ENCODE assay signal across 8 mouse cellular contexts in the genomic region with DNA sequence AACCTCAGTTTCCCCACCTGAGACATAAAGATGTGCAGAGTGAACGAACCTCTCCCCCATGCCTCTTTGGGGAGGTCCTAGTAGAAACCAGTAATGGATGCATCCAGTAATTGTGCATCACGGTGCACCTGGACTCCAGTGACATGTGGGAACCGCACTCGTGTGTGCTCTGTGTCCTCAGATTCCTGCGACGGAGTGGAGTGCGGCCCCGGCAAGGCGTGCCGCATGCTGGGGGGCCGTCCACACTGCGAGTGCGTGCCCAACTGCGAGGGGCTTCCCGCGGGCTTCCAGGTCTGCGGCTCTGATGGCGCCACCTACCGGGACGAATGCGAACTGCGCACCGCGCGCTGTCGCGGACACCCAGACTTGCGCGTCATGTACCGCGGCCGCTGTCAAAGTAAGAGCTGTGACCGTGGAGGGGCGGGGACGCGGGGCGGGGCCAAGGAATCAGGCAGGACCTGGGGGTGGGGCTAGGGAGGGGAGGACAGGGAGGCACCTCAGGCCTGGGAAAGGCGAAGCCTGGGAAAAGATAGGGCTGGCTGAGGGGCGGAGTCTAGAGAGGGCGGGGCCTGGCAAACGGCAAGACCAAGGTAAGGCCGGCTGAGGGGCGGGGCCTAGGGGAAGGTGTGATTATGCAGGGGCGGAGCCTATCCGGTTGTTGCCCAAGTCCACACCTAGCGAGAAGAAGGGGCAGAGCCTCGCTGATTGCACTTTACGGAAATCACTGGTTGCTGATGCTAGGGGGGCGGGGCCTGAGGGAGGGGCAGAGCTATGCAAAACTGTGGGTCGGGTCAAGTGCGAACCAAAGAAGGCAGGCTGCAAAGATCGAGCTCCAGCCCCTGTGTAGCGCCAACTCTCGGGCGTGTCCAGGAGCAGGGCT. TPM values are rescaled to one million over a fixed set of nuclear protein-coding genes. Genes with fewer than 3 reads are reported as not detected.
DNase-seq lines count a peak whose midpoint lies in the region; ATAC-seq and TF ChIP-seq lines count a peak whose summit lies in the region.

No protein-coding gene starts in this region.

- H3K4me1 ChIP-seq in hindbrain, embryonic 14.5 days (replicated peaks; ENCODE audit: control insufficient read depth, insufficient read depth, low read length): peaks cover 13% of the 10 kb centered on the region

- ATAC-seq in Patski: peak; percentile 87
- peak; percentile 93 for ATAC-seq in hindbrain, embryonic 14.5 days (ENCODE audit: low FRiP score)

- H3K4me3 ChIP-seq in hindbrain, embryonic 14.5 days (replicated peaks; ENCODE audit: low read length): peak overlapping the region; percentile 41

- CTCF ChIA-PET in Patski (lab: Charles Lee): interaction anchor here (0.6 to 2.7 kb wide), 11 partner anchors 9 to 75 kb away, joined by 3 to 21 read pairs (median 4); a partner anchor contains a TSS

- in situ Hi-C loops in Patski (cut with MboI; ENCODE audit: low pct_unique_long_range_greater_than_20kb): loop anchor here (10.0 kb wide), 1 partner anchor 85 kb away; no protein-coding TSS in a partner anchor

- 0 out of 2 replicates have a peak, but pooled peaks cover 1% of the 10 kb centered on the region for H3K9me3 ChIP-seq in hindbrain, embryonic 14.5 days (ENCODE audit: control insufficient read depth, low read length)

- H3K36me3 ChIP-seq in hindbrain, embryonic 14.5 days (replicated peaks; ENCODE audit: control insufficient read depth, insufficient read depth): no peaks in the 10 kb centered on the region

- 1% methylated on average over 53 of the region's 55 CpGs for WGBS in hindbrain, embryonic 14.5 days

- no peak overlapping the region for H3K27ac ChIP-seq in hindbrain, embryonic 14.5 days

- peak overlapping the region; percentile 79 for H3K4me2 ChIP-seq in hindbrain, embryonic 14.5 days (replicated peaks)

- TF ChIP-seq CTCF in Patski (IDR thresholded peaks at IDR 0.05): no peak

- peak; percentile 88 for DNase-seq in Patski (ENCODE audit: low read depth, low spot score)
- DNase-seq in cerebellum, postnatal 25 days: peak; percentile 97 to 98
- peak; percentile 96 to 97 for DNase-seq in frontal cortex, postnatal 25 days (ENCODE audit: low spot score in 2 of 2)
- DNase-seq in hindbrain, embryonic 14.5 days (ENCODE audit: low spot score): peak; percentile 95
- peak; percentile 93 to 94 for DNase-seq in layer of hippocampus, postnatal 36 days
- DNase-seq in lung, postnatal 36 days: peak; percentile 98
- DNase-seq in retina, postnatal 1 day: peak; percentile 97
- DNase-seq in urinary bladder, adult 18-20 months (ENCODE audit: low spot score in 2 of 2): peak; percentile 97

- POLR2A ChIA-PET in Patski (lab: Charles Lee): interaction anchor here (0.7 to 1.9 kb wide), 2 partner anchors 12 to 66 kb away, joined by 5 to 8 read pairs; no protein-coding TSS in a partner anchor

- H3K9ac ChIP-seq in hindbrain, embryonic 14.5 days: peak overlapping the region; percentile 51

- no peaks in the 10 kb centered on the region for H3K27me3 ChIP-seq in Patski
- peaks cover 48% of the 10 kb centered on the region for H3K27me3 ChIP-seq in hindbrain, embryonic 14.5 days (ENCODE audit: control insufficient read depth, insufficient read depth, low read length)

RNA-seq across cellular contexts. Expression of a gene that starts 3.0 kb away (rescaled TPM):
- polyA plus RNA-seq in Patski (2021): 2.3 TPM
- polyA plus RNA-seq in hindbrain, embryonic 14.5 days (2014; fragmentation: Nextera tagmentation; extraction: Ambion mirVana): 1.6 and 2.2 TPM in 2 replicates
- 1 to 10 TPM; 1.3 to 1.8 TPM for total RNA-seq in layer of hippocampus, postnatal 36 days (2021)

RNA-seq across cellular contexts. Expression of a gene that starts 10.7 kb away (rescaled TPM):
- not detected for polyA plus RNA-seq in Patski (2021)
- 0.08 and 0.29 TPM in 2 replicates for polyA plus RNA-seq in hindbrain, embryonic 14.5 days (2014; fragmentation: Nextera tagmentation; extraction: Ambion mirVana)
- total RNA-seq in layer of hippocampus, postnatal 36 days (2021): under 1 TPM; 0.47 to 0.73 TPM

RNA-seq across cellular contexts. Expression of a gene that starts 13.3 kb away (rescaled TPM):
- 58.5 TPM for polyA plus RNA-seq in Patski (2021)
- 92.8 and 96.7 TPM in 2 replicates for polyA plus RNA-seq in hindbrain, embryonic 14.5 days (2014; fragmentation: Nextera tagmentation; extraction: Ambion mirVana)
- 10 to 100 TPM; 81.4 to 82.9 TPM for total RNA-seq in layer of hippocampus, postnatal 36 days (2021)

RNA-seq across cellular contexts. Expression of a gene that starts 13.3 kb away (rescaled TPM):
- polyA plus RNA-seq in Patski (2021): 141 TPM
- polyA plus RNA-seq in hindbrain, embryonic 14.5 days (2014; fragmentation: Nextera tagmentation; extraction: Ambion mirVana): 240 and 247 TPM in 2 replicates
- 100 to 1,000 TPM; 262 to 290 TPM for total RNA-seq in layer of hippocampus, postnatal 36 days (2021)

RNA-seq across cellular contexts. Expression of a gene that starts 25.1 kb away (rescaled TPM):
- polyA plus RNA-seq in Patski (2021): 0.63 TPM
- 1.4 and 1.6 TPM in 2 replicates for polyA plus RNA-seq in hindbrain, embryonic 14.5 days (2014; fragmentation: Nextera tagmentation; extraction: Ambion mirVana)
- total RNA-seq in layer of hippocampus, postnatal 36 days (2021): 1 to 10 TPM; 1.1 to 1.3 TPM
